Mouse (Mus musculus) adipocyte (in vitro differentiated cells): ENCODE measurements around the gene Flvcr2.

Source experiments
- DNase-seq: peaks from one replicate; pipeline ENCODE4 v3.0.0-alpha.2; 2016; ENCODE audit warnings: low spot score

Flvcr2 gene

GRCm38 (mm10) chr12:85729945-85730290, 16.4 kb upstream of the Flvcr2 start:
- DNase-seq: peak; percentile 12

GRCm38 (mm10) chr12:85736203-85736602, 10.1 kb upstream of the Flvcr2 start:
- no peak for DNase-seq

- no peak for DNase-seq
Observed at GRCm38 (mm10) chr12:85736960-85737359, 9.4 kb upstream of the Flvcr2 start.

- DNase-seq: no peak
Observed at GRCm38 (mm10) chr12:85746696-85747219, 419 bp downstream of the Flvcr2 start.

- no peak for DNase-seq
Observed at GRCm38 (mm10) chr12:85747343-85747742, 1.0 kb downstream of the Flvcr2 start.

GRCm38 (mm10) chr12:85749861-85750260, 3.5 kb downstream of the Flvcr2 start:
- no peak for DNase-seq

- DNase-seq: no peak
Observed at GRCm38 (mm10) chr12:85752116-85752515, 5.8 kb downstream of the Flvcr2 start.

- DNase-seq: no peak
Observed at GRCm38 (mm10) chr12:85753223-85753622, 6.9 kb downstream of the Flvcr2 start.

GRCm38 (mm10) chr12:85754611-85755265, 8.4 kb downstream of the Flvcr2 start:
- DNase-seq: no peak

GRCm38 (mm10) chr12:85756455-85756854, 10.1 kb downstream of the Flvcr2 start:
- no peak for DNase-seq

- no peak for DNase-seq
Observed at GRCm38 (mm10) chr12:85757074-85757473, 10.7 kb downstream of the Flvcr2 start.

GRCm38 (mm10) chr12:85758741-85759140, 12.4 kb downstream of the Flvcr2 start:
- peak; percentile 47 for DNase-seq

GRCm38 (mm10) chr12:85761471-85761870, 15.1 kb downstream of the Flvcr2 start:
- DNase-seq: peak; percentile 11

- DNase-seq: peak; percentile 35
Observed at GRCm38 (mm10) chr12:85764686-85765085, 18.3 kb downstream of the Flvcr2 start.

GRCm38 (mm10) chr12:85766287-85766686, 19.9 kb downstream of the Flvcr2 start:
- DNase-seq: peak; percentile 14

- no peak for DNase-seq
Observed at GRCm38 (mm10) chr12:85767750-85768149, 21.4 kb downstream of the Flvcr2 start.

GRCm38 (mm10) chr12:85771356-85771755, 25.0 kb downstream of the Flvcr2 start:
- peak; percentile 21 for DNase-seq

GRCm38 (mm10) chr12:85778962-85779361, 32.6 kb downstream of the Flvcr2 start:
- no peak for DNase-seq

- DNase-seq: no peak
Observed at GRCm38 (mm10) chr12:85779707-85780106, 33.4 kb downstream of the Flvcr2 start.

GRCm38 (mm10) chr12:85781606-85782005, 35.3 kb downstream of the Flvcr2 start:
- peak; percentile 71 for DNase-seq

- peak; percentile 37 for DNase-seq
Observed at GRCm38 (mm10) chr12:85784916-85785815, 38.8 kb downstream of the Flvcr2 start.

GRCm38 (mm10) chr12:85792158-85792557, 45.8 kb downstream of the Flvcr2 start:
- no peak for DNase-seq

GRCm38 (mm10) chr12:85792821-85793346, 46.5 kb downstream of the Flvcr2 start:
- DNase-seq: peak; percentile 38
